Mouse (Mus musculus): ENCODE measurements around the gene Narfl. TPM values are rescaled to one million over a fixed set of nuclear protein-coding genes. Genes with fewer than 3 reads are reported as not detected.

The Narfl gene
- polyA plus RNA-seq, 1 experiment = 40.9 TPM

GRCm38 (mm10) chr17:25810890-25811289 is 37.3 kb downstream of the Narfl start:
- Histone ChIP-seq H3K27ac (ENCODE audit: insufficient read depth, low read depth, low read length) (no peak overlapping the region), H3K4me1 (ENCODE audit: control insufficient read depth, insufficient read depth, low read length) (no peaks in the 10 kb centered on the region), H3K4me3 (ENCODE audit: insufficient read depth, low read length) (no peak overlapping the region)
- no peak for TF ChIP-seq CTCF (IDR thresholded peaks at IDR 0.05; ENCODE audit: low read depth, low read length)
- TF ChIP-seq POLR2A (IDR thresholded peaks at IDR 0.05; ENCODE audit: borderline replicate concordance, low read depth, low read length) = no peak

DNA sequence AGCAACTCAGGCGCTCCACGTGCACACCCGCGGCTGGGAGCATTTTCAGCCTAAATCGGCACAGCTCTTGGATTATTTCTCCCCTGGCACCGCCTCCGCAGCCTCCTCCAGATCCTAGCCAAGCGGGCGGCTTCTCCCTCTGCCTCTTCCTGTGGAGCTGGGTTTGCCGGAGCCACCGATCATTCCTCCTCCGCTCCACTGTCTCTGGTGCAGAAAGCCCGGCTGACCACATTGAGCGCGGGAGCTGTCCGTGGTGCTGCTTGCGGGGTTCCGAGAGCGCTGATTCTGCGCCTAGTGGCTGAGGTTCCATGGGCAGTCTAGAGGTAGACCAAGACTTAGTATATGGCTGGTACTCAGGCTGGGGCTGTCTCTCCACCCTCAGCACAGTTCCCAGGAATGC is 39.9 kb downstream of the Narfl start:
- H3K27ac ChIP-seq (ENCODE audit: insufficient read depth, low read depth, low read length) = no peak overlapping the region
- TF ChIP-seq CTCF (IDR thresholded peaks at IDR 0.05; ENCODE audit: low read depth, low read length) (peak; percentile 11; the same call in 1 of the 2 replicates), POLR2A (IDR thresholded peaks at IDR 0.05; ENCODE audit: borderline replicate concordance, low read depth, low read length) (no peak)
- H3K4me1 ChIP-seq (ENCODE audit: control insufficient read depth, insufficient read depth, low read length) = no peaks in the 10 kb centered on the region
- no peak overlapping the region for H3K4me3 ChIP-seq (ENCODE audit: insufficient read depth, low read length)

- H3K4me1 ChIP-seq (ENCODE audit: control insufficient read depth, insufficient read depth, low read length) = 0 out of 2 replicates have a peak, but pooled peaks cover 2% of the 10 kb centered on the region
- no peak for TF ChIP-seq CTCF (IDR thresholded peaks at IDR 0.05; ENCODE audit: low read depth, low read length)
- TF ChIP-seq POLR2A (IDR thresholded peaks at IDR 0.05; ENCODE audit: borderline replicate concordance, low read depth, low read length) = no peak
- H3K27ac ChIP-seq (ENCODE audit: insufficient read depth, low read depth, low read length) = no peak overlapping the region
- no peak overlapping the region for H3K4me3 ChIP-seq (ENCODE audit: insufficient read depth, low read length)
These were observed 44.1 kb downstream of the Narfl start for GRCm38 (mm10) chr17:25817662-25818061.

DNA sequence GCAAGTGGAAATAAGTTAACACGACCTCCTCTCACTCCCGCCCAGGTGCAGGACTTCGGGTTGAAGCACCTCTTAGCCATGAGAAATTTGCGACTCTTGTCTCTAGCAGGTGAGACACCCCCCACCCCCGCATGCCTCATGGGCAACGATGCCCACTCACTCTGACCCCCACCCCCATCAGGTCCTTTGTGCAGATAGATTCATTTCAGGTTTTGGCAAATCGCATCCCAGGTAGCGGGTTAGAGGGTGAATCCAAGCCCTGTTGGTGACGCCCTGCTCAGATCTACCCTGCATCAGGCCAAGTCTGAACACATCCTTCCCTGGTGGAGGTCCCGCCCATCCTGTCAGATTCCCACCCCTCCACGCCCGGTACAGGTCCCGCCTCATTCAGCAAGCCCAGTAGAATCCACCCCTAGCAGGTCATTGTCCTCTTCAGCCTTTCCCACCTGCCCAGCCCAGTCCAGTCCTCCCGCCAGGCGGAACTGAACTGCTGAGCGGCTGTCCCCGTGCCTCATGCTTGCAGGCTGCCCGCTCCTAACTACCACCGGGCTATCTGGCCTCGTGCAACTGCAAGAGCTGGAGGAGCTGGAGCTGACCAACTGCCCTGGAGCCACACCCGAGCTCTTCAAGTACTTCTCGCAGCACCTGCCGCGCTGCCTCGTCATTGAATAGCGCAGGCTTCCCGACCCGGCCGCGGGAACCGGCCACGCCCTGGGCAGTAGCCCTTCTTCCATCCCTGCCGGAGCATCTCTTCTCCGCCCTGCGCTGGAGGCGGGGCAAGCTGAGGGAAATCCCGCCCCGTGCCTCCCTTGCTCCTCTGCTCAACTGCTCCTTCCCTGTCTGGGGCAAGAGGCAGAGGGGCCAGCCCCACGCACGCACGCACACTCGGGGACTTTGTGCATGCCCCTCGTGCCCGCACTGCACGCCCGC is 45.5 kb downstream of the Narfl start:
- Histone ChIP-seq H3K4me3 (ENCODE audit: insufficient read depth, low read length) (peak overlapping the region; percentile 12), H3K4me1 (ENCODE audit: control insufficient read depth, insufficient read depth, low read length) (peaks cover 6% of the 10 kb centered on the region), H3K27ac (ENCODE audit: insufficient read depth, low read depth, low read length) (no peak overlapping the region)
- TF ChIP-seq POLR2A (IDR thresholded peaks at IDR 0.05; ENCODE audit: borderline replicate concordance, low read depth, low read length) = no peak
- TF ChIP-seq CTCF (IDR thresholded peaks at IDR 0.05; ENCODE audit: low read depth, low read length) = no peak

DNA sequence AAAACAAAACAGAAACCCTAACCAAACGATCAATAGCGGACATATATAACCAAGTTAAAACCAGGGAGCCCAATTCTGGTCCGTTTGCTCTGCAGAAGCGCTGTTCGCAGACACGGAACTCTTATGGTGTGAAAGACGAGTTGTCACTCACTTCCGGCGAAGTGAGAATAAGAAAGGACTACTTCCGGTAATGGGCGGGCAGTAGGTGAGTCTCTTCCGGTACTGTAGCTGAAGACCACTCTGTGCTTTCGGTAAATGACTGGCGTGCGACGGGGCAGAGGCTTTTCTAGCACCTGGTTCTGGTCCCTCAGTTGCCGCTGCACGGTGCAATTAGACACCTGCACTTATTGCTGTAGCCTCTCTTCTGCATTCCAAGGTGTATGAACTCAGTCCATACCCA is 49.9 kb downstream of the Narfl start, which contains the start of gene Wdr24:
Gene Wdr24 (plus strand): TSS at position 176 of the 400 bp plus-strand sequence.
- no peak for TF ChIP-seq CTCF (IDR thresholded peaks at IDR 0.05; ENCODE audit: low read depth, low read length)
- TF ChIP-seq POLR2A (IDR thresholded peaks at IDR 0.05; ENCODE audit: borderline replicate concordance, low read depth, low read length) = no peak
- no peak within 1 kb of the TSS for H3K27ac ChIP-seq (ENCODE audit: insufficient read depth, low read depth, low read length)

DNA sequence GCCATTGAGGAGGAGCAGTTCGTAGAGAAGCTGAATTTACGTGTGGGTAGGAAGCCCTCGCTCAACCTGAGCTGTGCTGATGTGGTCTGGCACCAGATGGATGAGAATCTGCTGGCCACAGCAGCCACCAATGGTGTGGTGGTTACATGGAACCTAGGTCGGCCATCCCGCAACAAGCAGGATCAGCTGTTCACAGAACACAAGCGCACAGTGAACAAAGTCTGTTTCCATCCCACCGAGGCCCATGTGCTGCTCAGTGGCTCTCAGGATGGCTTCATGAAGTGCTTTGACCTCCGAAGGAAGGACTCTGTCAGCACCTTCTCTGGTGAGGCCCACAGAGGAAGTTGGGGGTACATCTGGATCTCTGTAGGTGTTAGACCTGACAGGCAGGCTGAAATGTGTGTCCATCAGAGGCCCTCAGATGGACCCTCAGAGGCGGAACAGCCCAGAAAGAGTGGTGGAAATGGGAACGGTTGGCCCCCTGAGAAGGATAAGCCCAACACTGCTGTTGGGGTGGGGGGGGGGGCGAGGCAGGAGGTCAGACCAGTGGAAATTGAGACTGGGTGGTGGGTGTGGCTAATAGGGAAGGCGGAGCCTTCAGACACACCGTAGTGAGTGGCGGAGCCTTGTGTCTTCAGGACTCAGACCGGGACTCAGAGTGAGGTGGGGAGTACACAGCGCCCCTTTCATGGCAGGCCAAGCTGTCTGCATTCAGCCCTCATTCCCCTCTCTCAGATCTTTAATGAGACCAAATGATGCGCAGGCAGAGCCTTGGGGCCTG is 51.0 kb downstream of the Narfl start:
- Histone ChIP-seq H3K4me1 (ENCODE audit: control insufficient read depth, insufficient read depth, low read length) (peaks cover 15% of the 10 kb centered on the region), H3K27ac (ENCODE audit: insufficient read depth, low read depth, low read length) (no peak overlapping the region), H3K4me3 (ENCODE audit: insufficient read depth, low read length) (peak overlapping the region; percentile 89)
- TF ChIP-seq POLR2A (IDR thresholded peaks at IDR 0.05; ENCODE audit: borderline replicate concordance, low read depth, low read length) (no peak), CTCF (IDR thresholded peaks at IDR 0.05; ENCODE audit: low read depth, low read length) (no peak)

More for the DNA sequence above, 49.9 kb downstream of the Narfl start, which contains the start of gene Wdr24:
- Histone ChIP-seq H3K4me3 (ENCODE audit: insufficient read depth, low read length) (peak within 1 kb of the TSS; percentile 89), H3K4me1 (ENCODE audit: control insufficient read depth, insufficient read depth, low read length) (peaks cover 14% of the 10 kb centered on the region)

DNA sequence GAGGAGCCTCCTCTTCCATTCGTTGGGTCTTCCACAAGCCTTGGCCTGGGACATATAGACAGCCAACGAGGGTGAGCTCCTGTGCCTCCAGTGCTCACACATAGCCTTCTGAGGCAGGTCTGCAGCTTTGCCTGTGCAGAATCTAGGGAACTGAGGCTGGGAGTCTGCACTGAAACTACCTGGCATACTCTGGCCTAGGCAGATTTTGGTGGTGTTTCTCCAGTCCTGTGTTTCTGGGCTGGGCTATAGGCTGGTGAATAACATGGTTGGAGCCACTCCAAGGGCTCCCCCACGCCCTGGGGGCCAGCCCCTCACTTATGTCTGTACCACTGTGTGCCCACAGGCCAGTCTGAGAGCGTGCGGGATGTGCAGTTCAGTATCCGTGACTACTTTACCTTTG is 51.7 kb downstream of the Narfl start:
- Histone ChIP-seq H3K4me3 (ENCODE audit: insufficient read depth, low read length) (no peak overlapping the region), H3K27ac (ENCODE audit: insufficient read depth, low read depth, low read length) (no peak overlapping the region), H3K4me1 (ENCODE audit: control insufficient read depth, insufficient read depth, low read length) (peaks cover 17% of the 10 kb centered on the region)
- TF ChIP-seq POLR2A (IDR thresholded peaks at IDR 0.05; ENCODE audit: borderline replicate concordance, low read depth, low read length) (no peak), CTCF (IDR thresholded peaks at IDR 0.05; ENCODE audit: low read depth, low read length) (no peak)

- H3K27ac ChIP-seq (ENCODE audit: insufficient read depth, low read depth, low read length) = no peak overlapping the region
- TF ChIP-seq POLR2A (IDR thresholded peaks at IDR 0.05; ENCODE audit: borderline replicate concordance, low read depth, low read length) (no peak), CTCF (IDR thresholded peaks at IDR 0.05; ENCODE audit: low read depth, low read length) (no peak)
- no peak overlapping the region for H3K4me3 ChIP-seq (ENCODE audit: insufficient read depth, low read length)
- H3K4me1 ChIP-seq (ENCODE audit: control insufficient read depth, insufficient read depth, low read length) = peaks cover 17% of the 10 kb centered on the region
These were observed 52.5 kb downstream of the Narfl start for GRCm38 (mm10) chr17:25825984-25826570.

DNA sequence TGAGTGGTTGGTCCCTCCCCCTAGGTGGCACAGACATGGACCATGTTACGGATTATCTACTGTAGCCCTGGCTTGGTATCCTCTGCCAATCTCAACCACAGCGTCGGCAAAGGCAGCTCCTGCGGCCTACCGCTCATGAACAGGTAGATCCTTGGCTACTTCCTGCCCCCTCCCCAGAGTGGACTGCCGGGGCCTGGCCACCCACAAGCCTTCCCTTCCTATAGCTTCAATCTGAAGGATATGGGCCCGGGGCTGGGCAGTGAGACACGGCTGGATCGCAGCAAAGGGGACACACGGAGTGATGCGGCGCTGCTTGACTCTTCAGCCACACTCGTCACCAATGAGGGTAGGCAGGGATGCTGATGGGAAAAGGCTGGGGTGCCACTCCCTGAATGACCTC is 53.4 kb downstream of the Narfl start:
- no peak for TF ChIP-seq CTCF (IDR thresholded peaks at IDR 0.05; ENCODE audit: low read depth, low read length)
- TF ChIP-seq POLR2A (IDR thresholded peaks at IDR 0.05; ENCODE audit: borderline replicate concordance, low read depth, low read length) = no peak
- Histone ChIP-seq H3K4me3 (ENCODE audit: insufficient read depth, low read length) (no peak overlapping the region), H3K4me1 (ENCODE audit: control insufficient read depth, insufficient read depth, low read length) (peaks cover 21% of the 10 kb centered on the region), H3K27ac (ENCODE audit: insufficient read depth, low read depth, low read length) (no peak overlapping the region)
